Mouse (Mus musculus) forebrain, embryonic 12.5 days (tissue): ENCODE data around the gene Otulinl. TPM values are rescaled to one million over a fixed set of nuclear protein-coding genes. Genes with fewer than 3 reads are reported as not detected.

ENCODE experiments used
- ATAC-seq: fragments of 200-750 bp; cut with Nextera tagmentation; 2 replicates; pipeline ENCODE4 v1.8.0; 2017; ENCODE audit warnings: moderate TSS enrichment; ENCODE audit not compliant: low FRiP score
- H3K27ac ChIP-seq: fragments of 300-500 bp; sonication (generic); 2 replicates; pipeline ENCODE4 v1.5.1; 2016; ENCODE audit warnings: mild to moderate bottlenecking
- H3K27me3 ChIP-seq: fragments of 300-500 bp; sonication (generic); 2 replicates; pipeline ENCODE4 v1.6.1; 2016; ENCODE audit warnings: mild to moderate bottlenecking
- H3K36me3 ChIP-seq: fragments of 300-500 bp; sonication (generic); replicated peaks from 2 replicates; pipeline ENCODE4 v1.6.1; 2016; ENCODE audit warnings: mild to moderate bottlenecking
- H3K4me1 ChIP-seq: fragments of 300-500 bp; sonication (generic); 2 replicates; pipeline ENCODE4 v1.6.1; 2016
- H3K4me2 ChIP-seq: fragments of 300-500 bp; sonication (generic); 2 replicates; pipeline ENCODE4 v1.6.1; 2016; ENCODE audit warnings: mild to moderate bottlenecking, moderate library complexity
- H3K4me3 ChIP-seq: fragments of 300-500 bp; sonication (generic); replicated peaks from 2 replicates; pipeline ENCODE4 v1.5.1; 2016; ENCODE audit warnings: mild to moderate bottlenecking
- H3K9ac ChIP-seq: fragments of 300-500 bp; sonication (generic); 2 replicates; pipeline ENCODE4 v1.6.1; 2016; ENCODE audit warnings: mild to moderate bottlenecking
- H3K9me3 ChIP-seq: fragments of 300-500 bp; sonication (generic); 2 replicates; pipeline ENCODE4 v1.6.1; 2016
- WGBS: fragments of 180-500 bp; shearing (Covaris S2); methylation state at CpG from one replicate; pipeline ENCODE4 v1.1.7; 2016; 5-methylcytosine and 5-hydroxymethylcytosine counted together
- polyA plus RNA-seq: library from polyadenylated mRNA; unstranded; fragments of >200 nt; fragmentation: Nextera tagmentation; extraction: Ambion mirVana; gene quantifications from 2 replicates; pipeline ENCODE4 v1.2.1, GENCODE M21; 2016

The Otulinl gene
- polyA plus RNA-seq, 1 experiment from 2014 or later, result 5.8 TPM

DNA sequence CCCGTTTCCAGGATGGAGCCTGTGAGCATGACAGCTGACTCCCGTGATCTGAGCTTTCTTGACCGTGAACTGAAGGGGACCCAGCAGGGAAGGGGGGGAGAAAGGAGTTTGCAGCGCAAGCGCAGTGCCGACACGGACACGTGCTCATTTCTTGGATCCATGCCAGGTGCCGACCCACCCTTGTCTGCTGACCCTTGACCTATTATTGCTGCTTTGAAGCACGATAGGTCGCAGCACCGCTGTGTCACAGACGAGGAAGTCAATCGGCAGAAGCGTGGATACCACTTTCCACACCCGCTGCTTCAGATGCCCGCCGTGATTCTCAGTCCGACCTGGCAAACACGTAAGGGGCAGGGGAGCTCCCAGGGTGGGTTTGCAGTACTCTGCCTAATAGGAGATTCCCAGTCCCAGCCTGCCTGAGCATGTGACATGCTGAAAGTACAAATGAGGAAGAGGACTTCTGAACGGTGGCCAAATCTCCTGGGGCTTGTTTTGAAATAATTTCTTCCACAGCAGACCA is 15.9 kb downstream of the Otulinl start:
- WGBS, result 75% methylated on average over 21 of the region's 21 CpGs
- H3K4me2 ChIP-seq, result no peak overlapping the region

GRCm38 (mm10) chr15:27664126-27664525 is 17.3 kb downstream of the Otulinl start:
- no peak for ATAC-seq

More for the DNA sequence above, 15.9 kb downstream of the Otulinl start:
- Histone ChIP-seq H3K27ac (no peak overlapping the region), H3K27me3 (no peaks in the 10 kb centered on the region), H3K36me3 (no peaks in the 10 kb centered on the region), H3K9ac (no peak overlapping the region), H3K9me3 (no peaks in the 10 kb centered on the region), H3K4me1 (peaks cover 7% of the 10 kb centered on the region), H3K4me3 (no peak overlapping the region)
- peak; percentile 39; the same call in 1 of the 2 replicates for ATAC-seq

DNA sequence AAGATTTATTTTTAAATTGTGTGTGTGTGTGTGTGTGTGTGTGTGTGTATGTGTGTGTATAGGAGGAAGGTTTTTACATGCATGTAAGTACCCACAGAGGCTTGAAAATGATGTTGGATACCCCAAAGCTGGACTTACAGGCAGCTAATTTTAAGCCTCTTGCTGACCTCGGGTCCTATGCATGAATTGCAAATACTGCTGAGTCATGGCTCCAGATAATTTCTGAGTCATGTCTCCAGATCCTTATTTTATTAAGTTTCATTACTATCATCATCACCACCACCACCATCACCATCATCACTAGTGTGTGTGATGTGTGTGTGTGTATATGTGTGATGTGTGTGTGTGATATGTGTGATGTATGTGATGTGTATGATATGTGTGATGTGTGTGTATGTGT is 18.7 kb downstream of the Otulinl start:
- Histone ChIP-seq H3K9me3 (no peaks in the 10 kb centered on the region), H3K36me3 (no peaks in the 10 kb centered on the region), H3K4me2 (no peak overlapping the region), H3K9ac (no peak overlapping the region), H3K27ac (no peak overlapping the region), H3K4me1 (peaks cover 7% of the 10 kb centered on the region), H3K4me3 (no peak overlapping the region), H3K27me3 (no peaks in the 10 kb centered on the region)
- 68% methylated on average over 1 of the region's 1 CpGs for WGBS
- no peak for ATAC-seq

More at GRCm38 (mm10) chr15:27664126-27664525, 17.3 kb downstream of the Otulinl start:
- Histone ChIP-seq H3K27ac (no peak overlapping the region), H3K9me3 (no peaks in the 10 kb centered on the region), H3K4me2 (no peak overlapping the region), H3K4me1 (peaks cover 7% of the 10 kb centered on the region), H3K36me3 (no peaks in the 10 kb centered on the region), H3K4me3 (no peak overlapping the region), H3K9ac (no peak overlapping the region), H3K27me3 (no peaks in the 10 kb centered on the region)
- 96% methylated on average over 9 of the region's 9 CpGs for WGBS

DNA sequence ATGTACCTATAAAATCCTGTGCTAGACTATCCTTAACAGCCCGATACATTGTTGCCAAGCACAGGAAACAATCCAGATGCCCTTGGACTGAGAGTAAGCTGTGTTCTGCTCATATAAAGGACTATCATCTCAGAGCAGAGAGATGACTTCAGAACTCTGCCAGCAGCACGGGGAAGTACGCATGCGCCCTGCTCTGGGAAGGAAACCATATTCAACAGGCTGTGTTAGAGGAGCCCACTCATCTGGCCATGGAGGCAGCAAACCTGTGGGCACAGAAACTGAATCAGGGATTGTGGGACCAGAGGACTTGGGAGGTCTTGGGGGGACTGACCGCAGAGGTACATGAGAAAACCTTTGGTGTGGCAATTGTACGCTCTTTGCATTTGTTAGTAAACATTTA is 19.7 kb downstream of the Otulinl start:
- H3K4me1 ChIP-seq, result peaks cover 7% of the 10 kb centered on the region
- H3K27me3 ChIP-seq, result no peaks in the 10 kb centered on the region
- WGBS, result 88% methylated on average over 6 of the region's 6 CpGs
- H3K4me3 ChIP-seq, result no peak overlapping the region
- ATAC-seq, result no peak
- H3K27ac ChIP-seq, result no peak overlapping the region
- no peak overlapping the region for H3K9ac ChIP-seq
- no peaks in the 10 kb centered on the region for H3K9me3 ChIP-seq
- H3K36me3 ChIP-seq, result no peaks in the 10 kb centered on the region
- no peak overlapping the region for H3K4me2 ChIP-seq

- no peak overlapping the region for H3K27ac ChIP-seq
- H3K36me3 ChIP-seq, result no peaks in the 10 kb centered on the region
- no peak overlapping the region for H3K4me3 ChIP-seq
- peak; percentile 76 for ATAC-seq
- no peaks in the 10 kb centered on the region for H3K4me1 ChIP-seq
- H3K9me3 ChIP-seq, result no peaks in the 10 kb centered on the region
- no peak overlapping the region for H3K9ac ChIP-seq
- WGBS, result 44% methylated on average over 17 of the region's 17 CpGs
- H3K4me2 ChIP-seq, result no peak overlapping the region
- H3K27me3 ChIP-seq, result no peaks in the 10 kb centered on the region
These were observed 21.7 kb downstream of the Otulinl start for GRCm38 (mm10) chr15:27659592-27660244.

DNA sequence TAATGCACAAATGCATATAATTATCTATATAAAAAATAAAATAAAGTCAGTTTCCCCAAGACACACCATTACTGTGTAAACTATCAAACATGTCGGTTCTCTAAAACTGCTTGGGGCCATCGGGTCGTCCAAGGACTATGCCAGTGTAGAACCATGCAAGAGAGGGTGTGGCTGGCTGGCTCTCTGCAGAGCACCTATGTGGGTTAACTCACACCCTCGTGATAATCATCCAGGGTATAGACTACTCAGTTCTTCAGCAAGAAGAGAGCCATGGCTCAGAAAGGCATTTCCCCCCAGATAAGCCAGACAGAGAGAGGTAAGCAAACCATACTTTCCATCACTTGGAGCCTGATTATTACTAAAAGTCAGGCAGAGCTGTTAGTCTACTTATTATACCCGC is 22.2 kb downstream of the Otulinl start:
- Histone ChIP-seq H3K4me2 (no peak overlapping the region), H3K9me3 (no peaks in the 10 kb centered on the region), H3K27me3 (no peaks in the 10 kb centered on the region), H3K36me3 (no peaks in the 10 kb centered on the region), H3K9ac (no peak overlapping the region), H3K4me1 (no peaks in the 10 kb centered on the region), H3K4me3 (no peak overlapping the region), H3K27ac (no peak overlapping the region)
- no peak for ATAC-seq
- 81% methylated on average over 5 of the region's 5 CpGs for WGBS

DNA sequence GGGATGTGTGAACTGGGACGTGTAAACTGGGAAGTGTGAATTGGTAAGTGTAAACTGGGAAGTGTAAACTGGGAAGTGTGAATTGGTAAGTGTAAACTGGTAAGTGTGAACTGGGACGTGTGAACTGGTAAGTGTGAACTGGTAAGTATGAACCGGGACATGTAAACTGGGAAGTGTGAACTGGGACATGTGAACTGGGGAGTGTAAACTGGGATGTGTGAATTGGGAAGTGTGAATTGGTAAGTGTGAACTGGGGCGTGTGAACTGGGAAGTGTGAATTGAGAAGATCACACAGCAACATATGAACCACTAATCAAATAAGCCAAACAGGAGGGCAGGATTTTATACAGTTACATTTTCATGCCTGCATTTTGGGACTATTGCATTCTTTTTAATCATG is 23.0 kb downstream of the Otulinl start:
- Histone ChIP-seq H3K4me1 (no peaks in the 10 kb centered on the region), H3K4me3 (no peak overlapping the region), H3K27ac (no peak overlapping the region), H3K9ac (no peak overlapping the region), H3K9me3 (no peaks in the 10 kb centered on the region), H3K27me3 (no peaks in the 10 kb centered on the region), H3K36me3 (no peaks in the 10 kb centered on the region), H3K4me2 (no peak overlapping the region)
- ATAC-seq, result no peak
- whole genome bisulfite sequencing, result 90% methylated on average over 4 of the region's 4 CpGs

GRCm38 (mm10) chr15:27657866-27658265 is 23.5 kb downstream of the Otulinl start:
- no peaks in the 10 kb centered on the region for H3K36me3 ChIP-seq
- no peaks in the 10 kb centered on the region for H3K4me1 ChIP-seq
- no peaks in the 10 kb centered on the region for H3K27me3 ChIP-seq
- no peak overlapping the region for H3K4me2 ChIP-seq
- no peak overlapping the region for H3K27ac ChIP-seq
- ATAC-seq, result no peak
- WGBS, result 95% methylated on average over 10 of the region's 10 CpGs
- H3K9me3 ChIP-seq, result no peaks in the 10 kb centered on the region
- H3K9ac ChIP-seq, result no peak overlapping the region
- no peak overlapping the region for H3K4me3 ChIP-seq

DNA sequence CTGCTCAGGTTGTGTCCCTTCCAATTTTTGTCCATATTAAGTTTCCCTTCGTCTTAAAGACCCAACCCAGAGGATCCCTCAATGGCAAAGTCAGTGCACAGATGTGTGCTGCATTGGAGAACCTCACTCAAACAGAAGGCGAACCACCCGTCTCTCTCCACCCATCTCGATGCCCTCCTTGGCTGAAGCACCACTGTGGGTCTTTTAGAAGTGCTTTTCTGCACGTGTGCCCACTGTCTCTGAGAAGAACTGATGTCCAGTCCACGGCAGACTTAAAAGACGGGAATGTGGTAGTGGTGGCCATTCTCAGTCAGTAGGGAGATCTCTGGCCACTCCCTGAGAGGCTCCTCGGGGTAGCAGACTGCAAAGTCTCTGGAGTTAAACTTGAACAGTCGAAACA is 24.8 kb downstream of the Otulinl start:
- Histone ChIP-seq H3K27me3 (no peaks in the 10 kb centered on the region), H3K36me3 (no peaks in the 10 kb centered on the region), H3K9ac (no peak overlapping the region), H3K4me1 (no peaks in the 10 kb centered on the region), H3K9me3 (no peaks in the 10 kb centered on the region), H3K27ac (no peak overlapping the region), H3K4me2 (no peak overlapping the region), H3K4me3 (no peak overlapping the region)
- no peak for ATAC-seq
- WGBS, result 83% methylated on average over 9 of the region's 9 CpGs

DNA sequence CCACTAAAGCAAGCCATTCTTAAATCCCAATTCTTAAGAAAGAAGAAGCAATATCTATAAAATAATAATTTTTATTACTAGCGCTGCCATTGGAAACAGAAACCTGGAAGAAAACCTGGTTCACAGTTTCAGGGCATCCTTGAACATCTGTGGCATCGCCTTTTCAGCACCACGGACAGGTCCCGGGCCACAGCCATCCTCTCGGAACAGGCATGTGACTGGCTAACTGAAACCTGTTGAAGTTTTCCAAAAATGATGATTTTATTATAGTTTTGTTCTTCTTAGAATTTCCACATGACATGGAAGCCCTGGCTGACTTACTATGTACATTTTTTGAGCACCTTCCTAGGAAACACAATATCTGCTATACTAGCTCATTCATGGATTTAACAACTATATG is 26.4 kb downstream of the Otulinl start:
- H3K4me3 ChIP-seq, result no peak overlapping the region
- H3K4me1 ChIP-seq, result no peaks in the 10 kb centered on the region
- H3K36me3 ChIP-seq, result no peaks in the 10 kb centered on the region
- no peak overlapping the region for H3K4me2 ChIP-seq
- 18% methylated on average over 5 of the region's 5 CpGs for WGBS
- no peak for ATAC-seq
- no peak overlapping the region for H3K9ac ChIP-seq
- H3K9me3 ChIP-seq, result no peaks in the 10 kb centered on the region
- no peak overlapping the region for H3K27ac ChIP-seq
- H3K27me3 ChIP-seq, result no peaks in the 10 kb centered on the region

DNA sequence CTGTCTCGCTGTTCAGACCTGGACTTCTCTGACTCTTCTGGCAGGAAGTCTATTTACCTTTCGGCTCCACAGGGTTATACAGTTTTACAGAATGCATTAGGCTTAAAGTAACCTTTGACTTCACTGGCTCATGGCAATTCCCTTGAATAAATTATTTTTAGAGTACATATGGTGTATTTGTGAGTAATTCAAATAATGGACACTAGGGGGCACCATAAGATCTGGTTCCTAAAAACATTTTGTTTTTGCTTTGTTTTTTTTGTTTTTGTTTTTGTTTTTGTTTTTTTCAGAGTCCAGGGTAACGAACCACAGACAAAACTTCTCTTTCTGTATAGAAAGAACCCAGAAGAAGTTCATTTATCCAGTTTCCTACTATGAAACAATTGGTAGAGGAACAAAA is 33.7 kb downstream of the Otulinl start:
- H3K27ac ChIP-seq, result no peak overlapping the region
- ATAC-seq, result no peak

DNA sequence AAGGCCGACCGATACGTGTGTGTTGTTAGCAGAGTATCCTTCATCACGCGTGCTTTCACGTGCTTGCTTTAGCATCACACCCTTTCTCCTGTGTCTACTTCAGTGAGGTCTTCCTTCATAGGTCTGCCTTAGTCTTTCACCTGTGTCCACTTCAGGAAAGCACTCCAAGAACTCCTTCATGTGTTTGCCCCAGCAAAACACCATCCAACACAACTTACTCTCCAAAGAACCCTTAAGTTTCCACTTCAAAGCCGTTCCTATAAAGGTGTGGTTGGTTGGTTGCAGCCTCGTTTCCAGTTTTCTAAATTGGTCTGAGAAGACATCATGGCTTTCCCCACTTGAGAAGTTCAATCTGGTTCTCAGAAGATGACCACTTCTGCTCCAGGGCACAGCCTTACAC is 34.7 kb downstream of the Otulinl start:
- ATAC-seq, result no peak
- H3K4me3 ChIP-seq, result no peak overlapping the region
- H3K27ac ChIP-seq, result no peak overlapping the region
- WGBS, result 94% methylated on average over 8 of the region's 8 CpGs
- H3K27me3 ChIP-seq, result no peaks in the 10 kb centered on the region
- H3K9me3 ChIP-seq, result no peaks in the 10 kb centered on the region
- H3K9ac ChIP-seq, result no peak overlapping the region
- no peaks in the 10 kb centered on the region for H3K4me1 ChIP-seq
- H3K36me3 ChIP-seq, result no peaks in the 10 kb centered on the region
- H3K4me2 ChIP-seq, result no peak overlapping the region

More for the DNA sequence above, 33.7 kb downstream of the Otulinl start:
- no peaks in the 10 kb centered on the region for H3K4me1 ChIP-seq
- WGBS, result 53% methylated on average over 3 of the region's 3 CpGs
- no peak overlapping the region for H3K9ac ChIP-seq
- no peaks in the 10 kb centered on the region for H3K9me3 ChIP-seq
- H3K4me2 ChIP-seq, result no peak overlapping the region
- no peak overlapping the region for H3K4me3 ChIP-seq
- H3K27me3 ChIP-seq, result no peaks in the 10 kb centered on the region
- H3K36me3 ChIP-seq, result no peaks in the 10 kb centered on the region

DNA sequence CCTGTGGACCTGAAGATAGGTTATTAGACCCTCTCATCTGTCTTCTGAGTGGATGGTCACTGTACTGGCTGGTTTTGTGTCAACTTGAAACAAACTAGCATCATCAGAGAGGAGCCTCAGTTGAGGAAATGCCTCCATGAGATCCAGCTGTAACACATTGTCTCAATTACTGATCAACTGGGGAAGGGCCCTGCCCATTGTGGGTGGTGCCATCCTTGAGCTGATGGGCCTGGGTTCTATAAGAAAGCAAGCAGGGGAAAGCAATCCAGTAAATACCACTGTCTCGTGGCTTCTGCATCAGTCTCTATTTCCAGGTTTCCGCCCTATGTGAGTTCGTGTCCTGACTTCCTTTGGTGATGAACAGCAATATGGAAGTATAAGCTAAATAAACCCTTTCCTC is 36.1 kb downstream of the Otulinl start:
- H3K4me1 ChIP-seq, result no peaks in the 10 kb centered on the region
- WGBS, result 90% methylated on average over 3 of the region's 3 CpGs

More for the DNA sequence above, 36.1 kb downstream of the Otulinl start:
- no peak overlapping the region for H3K27ac ChIP-seq
- no peak for ATAC-seq
- H3K9ac ChIP-seq, result no peak overlapping the region
- H3K27me3 ChIP-seq, result no peaks in the 10 kb centered on the region
- no peak overlapping the region for H3K4me2 ChIP-seq
- H3K4me3 ChIP-seq, result no peak overlapping the region
- no peaks in the 10 kb centered on the region for H3K9me3 ChIP-seq
- no peaks in the 10 kb centered on the region for H3K36me3 ChIP-seq
